Mouse (Mus musculus) bone marrow, adult 2 months (tissue): Measurements from ENCODE around the gene Tmtc1.

Experiments
- CTCF ChIP-seq: fragments of 200-500 bp; IDR thresholded peaks from 2 replicates; pipeline ENCODE4 v1.5.1; 2011; ENCODE audit warnings: low read length, control low read depth; ENCODE audit not compliant: control insufficient read depth, insufficient read depth
- POLR2A ChIP-seq: fragments of 200-500 bp; IDR thresholded peaks from 2 replicates; pipeline ENCODE4 v1.6.1; 2011; ENCODE audit warnings: low read depth, mild to moderate bottlenecking, control low read depth, low read length, borderline replicate concordance; ENCODE audit not compliant: control insufficient read depth

DNA sequence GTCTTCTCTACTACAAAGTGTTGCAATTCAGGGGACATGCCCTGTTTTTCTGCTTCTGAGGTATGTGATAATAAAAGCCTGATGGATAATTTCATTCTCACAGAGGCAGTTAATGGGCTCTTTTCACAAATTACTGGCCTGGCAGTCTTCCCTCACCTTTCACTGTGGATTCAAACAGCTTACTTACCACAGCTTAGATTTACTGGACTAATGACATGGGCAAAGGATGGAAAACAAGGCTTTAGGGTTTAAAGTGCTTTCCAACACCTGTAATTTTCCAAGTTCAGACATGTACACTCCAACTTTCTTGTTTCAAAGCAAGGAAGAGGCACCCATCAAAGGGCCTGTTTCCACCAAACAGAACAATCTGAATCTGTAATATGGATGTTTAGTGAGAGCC, 129.1 kb downstream of the Tmtc1 start:
- no peak for TF ChIP-seq CTCF
- no peak for TF ChIP-seq POLR2A
